Mouse (Mus musculus) C2C12 (cell line): ENCODE results near the gene Gpr135. TPM values are rescaled to one million over a fixed set of nuclear protein-coding genes. Genes with fewer than 3 reads are reported as not detected.

ENCODE experiments used
- H3K27me3 ChIP-seq: one replicate; pipeline ENCODE4 v1.6.1; 2011; ENCODE audit not compliant: control insufficient read depth, insufficient read depth, insufficient read length
- H3K36me3 ChIP-seq: one replicate; pipeline ENCODE4 v1.6.1; 2011; ENCODE audit not compliant: control insufficient read depth, insufficient read depth
- H3K4me3 ChIP-seq: one replicate; pipeline ENCODE4 v1.5.1; 2011; ENCODE audit warnings: mild to moderate bottlenecking, control low read depth; ENCODE audit not compliant: poor library complexity, insufficient read depth, severe bottlenecking
- H3K79me2 ChIP-seq: one replicate; pipeline ENCODE4 v1.6.1; 2011; ENCODE audit not compliant: control insufficient read depth, insufficient read depth
- H3K79me3 ChIP-seq: one replicate; pipeline ENCODE4 v1.6.1; 2011; ENCODE audit warnings: low read depth, control low read depth
- H3ac ChIP-seq: one replicate; pipeline ENCODE3; 2011; ENCODE audit warnings: low read depth; ENCODE audit not compliant: control insufficient read depth, insufficient read length
- CEBPB ChIP-seq: IDR thresholded peaks from one replicate; pipeline ENCODE4 v1.6.1; 2011; ENCODE audit warnings: low read depth, mild to moderate bottlenecking, control low read depth, moderate library complexity
- CTCF ChIP-seq: IDR thresholded peaks from one replicate; pipeline ENCODE4 v1.5.1; 2011; ENCODE audit not compliant: control insufficient read depth, insufficient read depth, insufficient read length
- FOSL1 ChIP-seq: IDR thresholded peaks from one replicate; pipeline ENCODE4 v1.8.0; 2011; ENCODE audit warnings: mild to moderate bottlenecking, low read length; ENCODE audit not compliant: poor library complexity, insufficient read depth, severe bottlenecking
- MAX ChIP-seq: IDR thresholded peaks from one replicate; pipeline ENCODE4 v1.6.1; 2011; ENCODE audit warnings: mild to moderate bottlenecking, control low read depth
- MYOG ChIP-seq: IDR thresholded peaks from one replicate; pipeline ENCODE4 v1.6.1; 2011; ENCODE audit not compliant: control insufficient read depth, insufficient read length; ENCODE audit errors: extremely low read depth
- USF1 ChIP-seq: IDR thresholded peaks from one replicate; pipeline ENCODE4 v1.6.1; 2011; ENCODE audit warnings: low read depth, mild to moderate bottlenecking, control low read depth, moderate library complexity
- polyA plus RNA-seq: library from polyadenylated mRNA; unstranded; fragments of >200 nt; fragmentation: generic; extraction: Trizol; gene quantifications from one replicate; pipeline ENCODE4 v1.2.1, GENCODE M21; 2012; ENCODE audit warnings: missing spikeins

Gene Gpr135
- polyA plus RNA-seq, 1 experiment, result 0.11 TPM

DNA sequence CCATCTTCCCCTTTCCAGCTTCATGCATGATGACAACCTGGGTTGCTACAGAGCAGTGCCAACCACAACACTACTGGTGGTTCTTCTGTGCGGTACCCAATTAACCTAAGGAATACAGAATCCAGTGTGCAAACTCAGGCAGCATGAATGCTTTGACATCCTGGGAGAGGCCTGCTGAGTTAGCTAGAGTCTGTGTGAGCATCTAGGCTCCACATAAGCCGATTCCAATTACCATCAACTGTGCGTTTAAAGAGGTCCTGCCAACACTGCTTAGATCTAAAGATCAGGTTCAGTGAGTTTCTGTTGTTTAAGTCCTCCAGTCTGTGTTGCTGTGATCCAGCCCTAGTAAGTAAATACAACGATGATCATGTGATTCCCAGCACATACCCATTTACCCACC is 50.6 kb downstream of the Gpr135 start:
- H3K27me3 ChIP-seq, result no peaks in the 10 kb centered on the region
- TF ChIP-seq USF1 (no peak), MAX (no peak), MYOG (no peak), CTCF (no peak), CEBPB (no peak), FOSL1 (no peak)

More for the DNA sequence above, 50.6 kb downstream of the Gpr135 start:
- no peaks in the 10 kb centered on the region for H3K36me3 ChIP-seq
- H3K4me3 ChIP-seq, result no peak overlapping the region
- H3K79me2 ChIP-seq, result no peaks in the 10 kb centered on the region
- no peaks in the 10 kb centered on the region for H3K79me3 ChIP-seq
- H3ac ChIP-seq, result no peak overlapping the region

Other genes starting within 250 kb of the Gpr135 start
- gene Daam1, start 240.0 kb downstream of the Gpr135 start, polyA plus RNA-seq, result 3.2 TPM
- gene L3hypdh, start 14.3 kb upstream of the Gpr135 start, polyA plus RNA-seq, result 3.1 TPM
- 19.4 TPM for gene Jkamp, start 14.5 kb upstream of the Gpr135 start, polyA plus RNA-seq
- gene Ccdc175, start 113.9 kb upstream of the Gpr135 start, polyA plus RNA-seq, result not detected